14 mouse cellular contexts compared by ENCODE assay signal in genomic region chr3:86936254-86936836, GRCm38 (mm10). TPM values are rescaled to one million over a fixed set of nuclear protein-coding genes. Genes with fewer than 3 reads are reported as not detected.
DNase-seq lines count a peak whose midpoint lies in the region; ATAC-seq lines count a peak whose summit lies in the region.
"Had no signal": no experiment of that assay in that cellular context is flagged by ENCODE, and none has a peak within 500 bp of the region (broad histone marks: within the 10 kb centered on the region; RNA-seq: fewer than 3 reads in every experiment).

No protein-coding gene starts in this region.

- 8% methylated on average over 2 of the region's 2 CpGs for WGBS in hindbrain, embryonic 12.5 days
- WGBS in kidney, embryonic 15.5 days: 32% methylated on average over 2 of the region's 2 CpGs

- peak overlapping the region; percentile 64 for H3K27ac ChIP-seq in hindbrain, embryonic 12.5 days
- no peak overlapping the region for H3K27ac ChIP-seq in kidney, embryonic 15.5 days
- H3K27ac ChIP-seq: embryonic facial prominence, embryonic 15.5 days; kidney, postnatal 0 days; liver, embryonic 13.5 days had no signal

- H3K9ac ChIP-seq in hindbrain, embryonic 12.5 days: no peak overlapping the region
- H3K9ac ChIP-seq in kidney, embryonic 15.5 days: no peak overlapping the region
- H3K9ac ChIP-seq: embryonic facial prominence, embryonic 15.5 days; heart, embryonic 12.5 days; liver, embryonic 13.5 days had no signal

- peaks cover 5% of the 10 kb centered on the region; the same call in 1 of the 2 replicates for H3K4me1 ChIP-seq in hindbrain, embryonic 12.5 days
- no peaks in the 10 kb centered on the region for H3K4me1 ChIP-seq in kidney, embryonic 15.5 days
- H3K4me1 ChIP-seq: embryonic facial prominence, embryonic 15.5 days; heart, embryonic 12.5 days; liver, embryonic 13.5 days had no signal

- H3K4me3 ChIP-seq in hindbrain, embryonic 12.5 days: no peak overlapping the region
- H3K4me3 ChIP-seq in kidney, embryonic 15.5 days (replicated peaks): no peak overlapping the region
- H3K4me3 ChIP-seq: embryonic facial prominence, embryonic 15.5 days; heart, embryonic 12.5 days; liver, embryonic 13.5 days had no signal

- H3K4me2 ChIP-seq in hindbrain, embryonic 12.5 days (replicated peaks): no peak overlapping the region
- H3K4me2 ChIP-seq in kidney, embryonic 15.5 days: no peak overlapping the region
- H3K4me2 ChIP-seq: embryonic facial prominence, embryonic 15.5 days; heart, embryonic 12.5 days; liver, embryonic 13.5 days had no signal

- intact Hi-C loops in left cerebral cortex, postnatal 10 days (cut with DNase I): no loop called here
- intact Hi-C loops in left cerebral cortex, postnatal 36 days (cut with DNase I): no loop called here

- no peaks in the 10 kb centered on the region for H3K36me3 ChIP-seq in hindbrain, embryonic 12.5 days
- H3K36me3 ChIP-seq in kidney, embryonic 15.5 days: no peaks in the 10 kb centered on the region
- H3K36me3 ChIP-seq: embryonic facial prominence, embryonic 15.5 days; heart, embryonic 12.5 days; liver, embryonic 13.5 days had no signal

- peak; percentile 52 to 55 for DNase-seq in left cerebral cortex, postnatal 10 days (ENCODE audit: extremely low spot score in 1 of 2, low spot score in 2 of 2)
- DNase-seq in left cerebral cortex, adult 11 months (ENCODE audit: low spot score): no peak
- DNase-seq in left cerebral cortex, postnatal 36 days (ENCODE audit: low spot score in 2 of 2): peak; percentile 16 to 17
- DNase-seq in right cerebral cortex, postnatal 4 days: peak; percentile 39
- no peak for DNase-seq in kidney, postnatal 36 days
- DNase-seq in kidney, adult 9 months: no peak
- DNase-seq: adrenal gland, postnatal 10 days; liver, embryonic 13.5 days had no signal

- no peaks in the 10 kb centered on the region for H3K27me3 ChIP-seq in hindbrain, embryonic 12.5 days
- no peaks in the 10 kb centered on the region for H3K27me3 ChIP-seq in kidney, embryonic 15.5 days
- H3K27me3 ChIP-seq: CH12.LX; embryonic facial prominence, embryonic 15.5 days; heart, embryonic 12.5 days; liver, embryonic 13.5 days had no signal

- no peaks in the 10 kb centered on the region for H3K9me3 ChIP-seq in hindbrain, embryonic 12.5 days (replicated peaks)
- no peaks in the 10 kb centered on the region for H3K9me3 ChIP-seq in kidney, embryonic 15.5 days (replicated peaks)
- H3K9me3 ChIP-seq: embryonic facial prominence, embryonic 15.5 days; heart, embryonic 12.5 days; liver, embryonic 13.5 days had no signal

- ATAC-seq in hindbrain, embryonic 12.5 days (ENCODE audit: low FRiP score): peak; percentile 83
- no peak for ATAC-seq in kidney, embryonic 15.5 days (replicated peaks; ENCODE audit: low FRiP score)

RNA-seq across cellular contexts. Expression of gene Dclk2, which starts 15.7 kb away (rescaled TPM):
- total RNA-seq in left cerebral cortex, postnatal 10 days (2021): 100 to 1,000 TPM; 100 to 104 TPM
- 74.8 and 88.3 TPM in 2 replicates for polyA plus RNA-seq in hindbrain, embryonic 12.5 days (2016; fragmentation: Nextera tagmentation; extraction: Ambion mirVana)
- 10 to 100 TPM; 53.2 to 61.5 TPM for total RNA-seq in left cerebral cortex, postnatal 36 days (2021)
- 3.4 and 3.8 TPM in 2 replicates for polyA plus RNA-seq in kidney, embryonic 15.5 days (2015; fragmentation: Nextera tagmentation; extraction: Ambion mirVana)

Comparison
In these comparisons a context has a peak if more than half of its experiments do, and no peak if none do; other contexts are left out.
1. DNase-seq: peak in left cerebral cortex, postnatal 10 days (2 of 2), left cerebral cortex, postnatal 36 days (2 of 2) and right cerebral cortex, postnatal 4 days (single experiment); none in left cerebral cortex, adult 11 months (single experiment), kidney, postnatal 36 days (0 of 2) and kidney, adult 9 months (single experiment).